Mouse (Mus musculus) heart, embryonic 10.5 days (tissue): Measurements from ENCODE around the gene Depdc1b. TPM values are rescaled to one million over a fixed set of nuclear protein-coding genes. Genes with fewer than 3 reads are reported as not detected.
A peak's percentile ranks its signal among the peaks of the same experiment; 100 is the strongest.

Experiments
- DNase-seq: peaks from one replicate; pipeline ENCODE4 v3.0.0-alpha.2; 2017; ENCODE audit warnings: low spot score
- H3K27ac ChIP-seq: fragments of 300-500 bp; sonication (generic); 2 replicates; pipeline ENCODE4 v1.5.1; 2016; ENCODE audit warnings: mild to moderate bottlenecking
- H3K27me3 ChIP-seq: fragments of 300-500 bp; sonication (generic); 2 replicates; pipeline ENCODE4 v1.6.1; 2016; ENCODE audit warnings: mild to moderate bottlenecking; ENCODE audit not compliant: poor library complexity, insufficient read depth, severe bottlenecking
- H3K36me3 ChIP-seq: fragments of 300-500 bp; sonication (generic); 2 replicates; pipeline ENCODE4 v1.6.1; 2016; ENCODE audit warnings: mild to moderate bottlenecking, moderate library complexity
- H3K4me1 ChIP-seq: fragments of 300-500 bp; sonication (generic); 2 replicates; pipeline ENCODE4 v1.6.1; 2016; ENCODE audit warnings: mild to moderate bottlenecking
- H3K4me3 ChIP-seq: fragments of 300-500 bp; sonication (generic); 2 replicates; pipeline ENCODE4 v1.5.1; 2016; ENCODE audit warnings: mild to moderate bottlenecking, moderate library complexity
- H3K9me3 ChIP-seq: fragments of 300-500 bp; sonication (generic); 2 replicates; pipeline ENCODE4 v1.6.1; 2016; ENCODE audit warnings: mild to moderate bottlenecking, moderate library complexity
- WGBS: fragments of 180-500 bp; shearing (Covaris S2); methylation state at CpG from one replicate; pipeline ENCODE4 v1.1.7; 2016; 5-methylcytosine and 5-hydroxymethylcytosine counted together
- polyA plus RNA-seq: library from polyadenylated mRNA; unstranded; fragments of >200 nt; fragmentation: Nextera tagmentation; extraction: Ambion mirVana; gene quantifications from 2 replicates; pipeline ENCODE4 v1.2.1, GENCODE M21; 2016

Gene Depdc1b
- polyA plus RNA-seq, result 6.5 and 10.0 TPM in 2 replicates

DNA sequence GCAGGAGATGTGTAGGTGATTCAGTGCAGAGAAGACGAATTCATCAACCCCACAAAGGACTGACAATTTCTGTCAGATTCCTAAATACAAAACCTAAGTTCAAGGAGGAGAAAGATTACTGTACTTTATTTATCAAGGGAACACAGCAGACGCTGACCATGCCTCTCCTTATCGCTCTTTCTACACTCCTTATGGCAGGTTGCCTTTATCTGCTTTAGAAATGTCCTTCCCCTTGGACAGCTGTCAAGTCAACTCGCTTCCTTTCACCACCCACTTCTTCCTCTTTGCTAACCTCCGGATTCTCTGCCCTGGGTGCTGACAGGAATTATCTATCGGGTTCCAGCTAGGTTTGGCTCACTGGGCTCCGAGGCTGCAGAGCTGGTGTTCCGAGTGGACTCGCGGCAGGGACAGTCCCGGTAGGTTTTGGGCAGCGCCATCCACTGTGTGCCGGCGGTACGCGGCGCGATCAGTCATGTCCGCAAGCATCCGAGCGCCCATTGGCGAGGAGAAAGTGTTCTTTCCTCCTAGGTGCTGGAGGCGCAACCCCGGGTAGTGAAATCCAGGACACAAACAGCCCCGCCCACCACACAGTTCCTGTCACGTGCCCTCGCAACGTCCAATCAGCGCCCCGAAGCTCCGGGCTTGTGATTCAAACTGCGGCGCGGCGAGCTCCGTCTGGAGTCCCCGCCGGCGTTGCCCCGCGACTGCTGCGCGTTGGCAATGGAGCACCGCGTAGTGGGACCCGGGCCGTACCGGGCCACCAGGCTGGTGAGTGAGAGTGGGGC, at the start of gene Depdc1b:
Depdc1b (plus strand) TSS at position 631 of the 785 bp plus-strand sequence.
- no peaks in the 10 kb centered on the region for H3K36me3 ChIP-seq
- H3K9me3 ChIP-seq, result no peaks in the 10 kb centered on the region; the same call in 1 of the 2 replicates
- DNase-seq, result peak; percentile 97
- peaks cover 77% of the 10 kb centered on the region for H3K27me3 ChIP-seq
- H3K4me3 ChIP-seq, result peak within 1 kb of the TSS; percentile 87
- H3K27ac ChIP-seq, result peak within 1 kb of the TSS; percentile 86
- H3K4me1 ChIP-seq, result peaks cover 15% of the 10 kb centered on the region
- under 1% methylated on average over 48 of the region's 48 CpGs for WGBS

DNA sequence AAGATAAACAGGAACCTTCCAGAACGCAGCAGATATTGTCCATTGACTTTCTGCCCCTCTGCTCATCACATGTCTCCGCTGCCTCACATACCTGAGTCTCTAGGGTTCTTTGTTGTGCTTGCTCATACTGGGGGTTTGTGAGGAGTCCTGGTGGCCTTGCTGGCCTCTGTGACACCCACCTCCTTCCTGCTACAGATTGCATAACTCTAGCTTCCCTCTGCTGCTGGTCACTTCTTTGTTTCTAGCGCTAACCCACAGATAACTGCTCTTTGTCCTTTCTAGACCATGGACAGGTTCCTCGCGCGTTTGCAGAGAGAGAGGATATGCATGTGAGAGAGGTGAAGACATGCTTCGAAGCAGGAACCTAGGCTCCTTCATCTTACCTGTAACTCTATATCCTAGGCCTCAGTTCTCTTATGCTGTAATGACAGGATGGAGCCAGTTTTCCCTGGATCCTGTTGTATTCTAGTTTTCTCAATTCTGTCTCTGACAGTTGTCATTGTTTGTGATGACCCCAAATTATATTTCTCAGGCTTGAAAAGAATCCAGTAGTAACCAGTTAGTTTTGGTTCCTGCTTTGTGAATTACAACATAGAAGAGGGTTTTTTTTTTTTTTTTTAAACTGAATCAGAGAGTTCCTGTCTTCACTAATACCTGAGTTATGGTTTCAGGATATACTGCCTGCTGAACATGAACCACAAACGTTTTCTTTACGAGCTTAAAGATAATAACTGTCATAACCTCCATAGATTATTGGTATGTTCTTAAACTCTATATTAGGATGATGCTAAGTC, 48.1 kb upstream of the Depdc1b start:
- Histone ChIP-seq H3K4me3 (no peak overlapping the region), H3K4me1 (peaks cover 12% of the 10 kb centered on the region), H3K36me3 (no peaks in the 10 kb centered on the region), H3K9me3 (no peaks in the 10 kb centered on the region), H3K27ac (no peak overlapping the region), H3K27me3 (peaks cover 10% of the 10 kb centered on the region; the same call in 1 of the 2 replicates)
- DNase-seq, result no peak
- WGBS, result 70% methylated on average over 9 of the region's 9 CpGs

- no peak for DNase-seq
- peaks cover 12% of the 10 kb centered on the region for H3K4me1 ChIP-seq
- WGBS, result 47% methylated on average over 7 of the region's 7 CpGs
- H3K27me3 ChIP-seq, result peaks cover 20% of the 10 kb centered on the region; the same call in 1 of the 2 replicates
- H3K9me3 ChIP-seq, result no peaks in the 10 kb centered on the region
- no peaks in the 10 kb centered on the region for H3K36me3 ChIP-seq
- H3K27ac ChIP-seq, result no peak overlapping the region
- no peak overlapping the region for H3K4me3 ChIP-seq
Measured at GRCm38 (mm10) chr13:108271458-108272148, 44.5 kb upstream of the Depdc1b start.

GRCm38 (mm10) chr13:108272332-108272731, 43.8 kb upstream of the Depdc1b start:
- H3K27me3 ChIP-seq, result peaks cover 14% of the 10 kb centered on the region; the same call in 1 of the 2 replicates
- H3K9me3 ChIP-seq, result no peaks in the 10 kb centered on the region
- no peak overlapping the region for H3K27ac ChIP-seq
- H3K4me3 ChIP-seq, result no peak overlapping the region
- H3K36me3 ChIP-seq, result no peaks in the 10 kb centered on the region
- 62% methylated on average over 8 of the region's 8 CpGs for WGBS
- DNase-seq, result no peak
- H3K4me1 ChIP-seq, result peaks cover 12% of the 10 kb centered on the region

DNA sequence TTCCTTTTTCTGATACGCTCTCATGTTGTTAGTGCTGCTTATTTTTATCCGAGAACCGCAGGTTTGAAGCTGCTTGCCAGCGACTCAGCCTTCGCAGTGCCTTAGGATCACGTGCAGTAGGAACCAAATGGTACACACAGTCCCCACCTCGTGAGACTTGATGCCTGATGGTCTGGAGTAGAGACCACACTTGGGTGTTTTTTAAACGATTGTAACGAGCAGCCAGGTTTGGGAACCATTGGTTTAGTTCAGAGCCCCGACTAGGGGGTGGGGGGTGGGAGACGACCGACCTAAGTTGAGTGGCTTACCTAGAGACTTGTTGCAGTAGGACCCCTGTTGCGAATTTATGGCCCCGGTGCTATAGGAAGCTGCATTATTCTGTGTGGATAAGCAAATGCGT, 43.1 kb upstream of the Depdc1b start:
- Histone ChIP-seq H3K27ac (no peak overlapping the region), H3K4me3 (no peak overlapping the region), H3K27me3 (peaks cover 14% of the 10 kb centered on the region; the same call in 1 of the 2 replicates), H3K4me1 (peaks cover 7% of the 10 kb centered on the region), H3K36me3 (no peaks in the 10 kb centered on the region), H3K9me3 (no peaks in the 10 kb centered on the region)
- 51% methylated on average over 15 of the region's 15 CpGs for WGBS
- DNase-seq, result no peak

DNA sequence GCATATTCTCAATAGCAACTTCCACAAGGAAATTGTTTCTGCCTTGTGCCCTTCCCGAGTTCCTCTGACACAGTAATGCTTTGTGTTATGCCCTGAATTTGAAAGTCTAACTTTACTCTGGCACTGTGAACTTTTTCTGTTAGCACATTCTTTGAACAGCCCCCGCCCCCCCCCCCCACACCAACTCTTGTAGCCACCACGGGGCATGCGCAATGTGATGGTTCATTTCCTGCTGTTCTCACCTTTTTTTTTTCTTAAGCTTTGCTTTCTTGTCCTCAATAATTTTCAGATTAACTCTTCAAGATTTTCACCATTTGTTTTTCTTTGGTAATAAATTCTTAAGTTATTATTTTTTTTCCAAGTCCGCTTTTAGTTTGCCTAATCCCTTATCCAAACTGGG, 42.7 kb upstream of the Depdc1b start:
- Histone ChIP-seq H3K36me3 (no peaks in the 10 kb centered on the region), H3K27me3 (peaks cover 14% of the 10 kb centered on the region; the same call in 1 of the 2 replicates), H3K27ac (no peak overlapping the region), H3K9me3 (no peaks in the 10 kb centered on the region), H3K4me1 (peaks cover 7% of the 10 kb centered on the region), H3K4me3 (no peak overlapping the region)
- no peak for DNase-seq
- WGBS, result 53% methylated on average over 5 of the region's 5 CpGs

DNA sequence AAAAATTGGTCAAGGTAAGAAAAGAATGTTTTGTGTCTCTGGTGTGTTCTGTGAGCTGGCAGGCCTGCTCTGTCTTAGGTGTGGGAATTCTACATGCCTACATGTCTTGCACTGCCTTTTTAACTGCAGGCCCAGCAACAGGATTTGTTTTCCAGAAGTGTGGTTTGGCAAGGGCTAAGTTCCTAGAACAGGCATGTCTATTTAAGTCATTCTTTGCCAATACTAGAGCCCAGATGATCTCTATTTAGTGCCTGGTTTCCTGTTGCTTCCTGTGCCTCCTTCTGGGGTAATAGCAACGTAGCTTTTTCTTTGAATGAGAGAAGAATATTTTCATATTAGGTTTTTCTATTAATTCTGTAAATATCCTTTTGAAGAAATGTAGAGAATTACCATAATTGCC, 39.6 kb upstream of the Depdc1b start:
- no peaks in the 10 kb centered on the region for H3K9me3 ChIP-seq
- DNase-seq, result no peak
- H3K27me3 ChIP-seq, result peaks cover 29% of the 10 kb centered on the region; the same call in 1 of the 2 replicates
- H3K36me3 ChIP-seq, result no peaks in the 10 kb centered on the region
- WGBS, result 60% methylated on average over 1 of the region's 1 CpGs
- peaks cover 11% of the 10 kb centered on the region for H3K4me1 ChIP-seq
- H3K4me3 ChIP-seq, result no peak overlapping the region
- H3K27ac ChIP-seq, result no peak overlapping the region

GRCm38 (mm10) chr13:108277320-108277719, 38.8 kb upstream of the Depdc1b start:
- H3K4me3 ChIP-seq, result no peak overlapping the region
- 82% methylated on average over 7 of the region's 7 CpGs for WGBS
- H3K36me3 ChIP-seq, result no peaks in the 10 kb centered on the region
- no peak overlapping the region for H3K27ac ChIP-seq
- no peaks in the 10 kb centered on the region for H3K9me3 ChIP-seq
- DNase-seq, result no peak
- peaks cover 29% of the 10 kb centered on the region; the same call in 1 of the 2 replicates for H3K27me3 ChIP-seq
- H3K4me1 ChIP-seq, result peaks cover 4% of the 10 kb centered on the region; the same call in 1 of the 2 replicates

- 59% methylated on average over 6 of the region's 6 CpGs for WGBS
- Histone ChIP-seq H3K4me1 (0 out of 2 replicates have a peak, but pooled peaks cover 4% of the 10 kb centered on the region), H3K27me3 (peaks cover 39% of the 10 kb centered on the region; the same call in 1 of the 2 replicates), H3K27ac (no peak overlapping the region), H3K36me3 (no peaks in the 10 kb centered on the region), H3K9me3 (no peaks in the 10 kb centered on the region), H3K4me3 (no peak overlapping the region)
- no peak for DNase-seq
Measured at GRCm38 (mm10) chr13:108278592-108278991, 37.5 kb upstream of the Depdc1b start.

DNA sequence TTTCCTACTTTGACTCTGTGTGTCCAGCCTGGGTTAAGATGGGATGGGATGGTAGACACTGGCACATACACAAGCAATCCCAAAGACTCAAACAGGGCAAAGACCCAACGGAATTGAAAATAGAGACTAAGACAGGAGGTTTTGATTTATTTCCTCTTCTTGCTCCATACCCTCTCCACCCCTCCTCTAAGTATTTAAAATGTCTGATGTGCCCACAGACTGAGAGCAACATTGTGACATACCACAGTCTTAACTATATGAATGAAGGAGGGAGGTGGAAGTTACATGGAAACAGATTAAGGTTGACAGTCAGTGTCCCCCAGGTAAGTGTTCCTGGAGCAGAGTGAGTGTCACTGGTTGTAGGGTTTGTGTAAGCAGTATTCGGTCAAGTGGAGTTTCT, 31.8 kb upstream of the Depdc1b start:
- 83% methylated on average over 2 of the region's 2 CpGs for WGBS
- no peaks in the 10 kb centered on the region for H3K36me3 ChIP-seq

GRCm38 (mm10) chr13:108287953-108288352, 28.2 kb upstream of the Depdc1b start:
- H3K27ac ChIP-seq, result no peak overlapping the region
- H3K9me3 ChIP-seq, result no peaks in the 10 kb centered on the region
- no peak for DNase-seq
- no peaks in the 10 kb centered on the region for H3K36me3 ChIP-seq
- no peak overlapping the region for H3K4me3 ChIP-seq
- peaks cover 38% of the 10 kb centered on the region for H3K27me3 ChIP-seq
- no peaks in the 10 kb centered on the region for H3K4me1 ChIP-seq
- WGBS, result 40% methylated on average over 3 of the region's 3 CpGs

More for the DNA sequence above, 31.8 kb upstream of the Depdc1b start:
- H3K27ac ChIP-seq, result no peak overlapping the region
- H3K4me1 ChIP-seq, result no peaks in the 10 kb centered on the region
- H3K9me3 ChIP-seq, result no peaks in the 10 kb centered on the region
- peaks cover 39% of the 10 kb centered on the region; the same call in 1 of the 2 replicates for H3K27me3 ChIP-seq
- H3K4me3 ChIP-seq, result no peak overlapping the region
- no peak for DNase-seq

- Histone ChIP-seq H3K27ac (no peak overlapping the region), H3K4me3 (no peak overlapping the region), H3K4me1 (no peaks in the 10 kb centered on the region), H3K9me3 (no peaks in the 10 kb centered on the region), H3K36me3 (no peaks in the 10 kb centered on the region), H3K27me3 (peaks cover 34% of the 10 kb centered on the region)
- WGBS, result 76% methylated on average over 3 of the region's 3 CpGs
- DNase-seq, result no peak
Measured at GRCm38 (mm10) chr13:108289436-108289835, 26.7 kb upstream of the Depdc1b start.
